Mouse (Mus musculus): ENCODE measurements around the gene Ppil1. TPM values are rescaled to one million over a fixed set of nuclear protein-coding genes. Genes with fewer than 3 reads are reported as not detected.
"Not testable (repeated sequence)": the region's sequence is repeated elsewhere in the genome, so short reads cannot be mapped to it uniquely, and the experiment has no call there.

Gene Ppil1
- total RNA-seq, 4 experiments from 2014 or later, result 16.1 to 18.5 (median 16.4) TPM

- DNase-seq (ENCODE audit: low spot score in 2 of 2), result no peak
Measured at GRCm38 (mm10) chr17:29251608-29252390, 12.2 kb downstream of the Ppil1 start.

- DNase-seq (ENCODE audit: low spot score in 2 of 2), result not testable (repeated sequence)
Measured at GRCm38 (mm10) chr17:29251006-29251405, 13.0 kb downstream of the Ppil1 start.

DNA sequence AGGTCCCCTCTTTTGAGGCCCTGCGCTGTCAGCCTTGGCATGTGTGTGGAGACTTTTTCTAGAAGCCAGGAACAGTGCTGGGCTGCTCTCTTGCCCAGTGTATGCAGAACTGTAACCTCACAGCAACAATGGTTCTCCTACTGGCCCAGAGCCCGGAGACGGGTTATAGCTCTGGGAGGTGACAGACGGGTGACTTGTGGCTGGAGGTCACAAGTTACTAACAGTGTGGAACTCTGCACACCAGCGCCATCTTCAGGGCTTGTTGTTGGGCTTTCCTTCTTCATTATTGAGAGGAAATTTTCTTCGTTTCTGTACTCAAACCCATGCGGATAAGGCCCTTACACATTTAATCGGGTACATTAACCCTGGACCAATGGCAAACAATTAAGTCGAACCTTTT is 14.5 kb downstream of the Ppil1 start:
- no peak for DNase-seq (ENCODE audit: low spot score in 2 of 2)

DNA sequence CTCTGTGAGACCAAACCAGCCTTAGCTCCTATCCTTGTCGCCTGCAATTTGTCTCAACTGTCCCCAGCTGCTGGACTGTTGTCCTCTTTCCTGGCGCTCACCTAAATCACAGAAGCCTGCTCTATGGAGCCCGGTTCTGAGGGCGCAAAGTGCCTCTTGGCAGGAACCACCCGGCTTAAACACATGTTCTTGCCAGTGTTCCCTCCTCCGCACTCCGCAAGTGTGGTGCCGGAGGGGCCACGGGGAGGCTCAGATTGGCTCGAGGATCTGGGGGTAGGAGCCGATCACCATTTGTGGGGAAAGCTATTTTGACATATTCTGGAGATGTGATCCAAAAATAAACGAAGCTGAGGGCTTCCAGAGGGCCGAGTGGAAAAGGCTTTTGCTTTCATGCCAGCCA is 16.1 kb downstream of the Ppil1 start:
- DNase-seq (ENCODE audit: low spot score in 2 of 2), result no peak

DNA sequence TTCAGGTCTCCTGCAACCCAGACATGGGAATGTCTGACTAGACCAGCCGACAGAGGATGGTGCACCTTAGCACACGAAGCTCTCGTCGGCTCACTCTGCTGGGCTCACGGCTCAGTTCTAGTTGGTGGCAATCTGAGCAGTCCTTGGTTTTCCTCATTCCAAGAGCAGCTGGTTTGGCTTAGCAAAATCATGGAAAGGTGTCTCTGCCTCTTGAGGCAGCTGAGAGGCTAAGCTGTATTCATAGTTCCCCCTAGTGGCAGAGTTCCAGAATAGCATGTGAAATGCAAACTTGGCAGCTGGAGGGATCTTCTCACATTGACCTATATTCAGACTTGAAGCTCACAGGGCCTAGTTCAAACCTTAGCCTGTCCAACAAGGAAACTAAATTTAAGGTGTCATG is 17.4 kb downstream of the Ppil1 start:
- DNase-seq (ENCODE audit: low spot score in 2 of 2), result peak in 1 of 2 experiments; percentile 35

DNA sequence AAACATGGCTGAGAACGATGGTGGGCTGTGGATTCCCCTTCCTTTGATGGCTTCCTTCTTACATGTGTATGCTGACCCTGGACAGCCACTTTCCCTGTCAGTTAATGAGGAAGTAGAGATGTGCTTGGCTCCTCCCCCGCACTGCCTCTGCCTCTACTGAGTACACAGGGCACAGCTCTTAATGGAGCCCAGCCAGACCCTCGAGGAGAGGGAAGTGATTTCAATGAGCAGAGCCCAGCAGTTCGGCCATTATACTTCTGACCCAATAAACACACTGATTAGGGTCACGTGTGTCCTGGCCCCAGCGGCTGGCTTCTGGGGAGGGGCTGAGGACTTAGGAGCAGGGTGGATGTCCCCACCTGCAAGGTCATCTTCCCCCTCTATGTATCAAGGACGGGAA is 18.3 kb downstream of the Ppil1 start:
- DNase-seq (ENCODE audit: low spot score in 2 of 2), result no peak

DNA sequence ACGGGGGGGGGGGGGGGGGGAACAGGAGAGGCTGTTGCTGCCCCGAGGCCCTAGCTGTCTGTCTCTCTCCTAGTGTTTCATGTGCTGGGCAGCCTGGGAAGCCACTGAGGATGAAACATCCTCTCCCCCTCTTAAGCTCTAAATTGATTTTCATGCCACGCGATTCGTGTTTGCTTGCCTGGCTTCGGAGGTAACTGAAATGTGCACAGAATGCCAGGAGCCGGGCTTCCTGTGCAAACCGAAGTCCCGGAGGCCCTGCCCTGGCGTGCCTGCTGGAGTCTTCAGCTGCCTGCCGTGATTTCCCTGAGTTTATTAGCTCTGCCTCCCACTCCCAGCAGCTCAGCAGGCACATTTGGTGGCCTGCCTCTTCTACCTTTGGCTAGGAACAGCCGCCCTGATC is 19.1 kb downstream of the Ppil1 start:
- DNase-seq (ENCODE audit: low spot score in 2 of 2), result no peak

DNA sequence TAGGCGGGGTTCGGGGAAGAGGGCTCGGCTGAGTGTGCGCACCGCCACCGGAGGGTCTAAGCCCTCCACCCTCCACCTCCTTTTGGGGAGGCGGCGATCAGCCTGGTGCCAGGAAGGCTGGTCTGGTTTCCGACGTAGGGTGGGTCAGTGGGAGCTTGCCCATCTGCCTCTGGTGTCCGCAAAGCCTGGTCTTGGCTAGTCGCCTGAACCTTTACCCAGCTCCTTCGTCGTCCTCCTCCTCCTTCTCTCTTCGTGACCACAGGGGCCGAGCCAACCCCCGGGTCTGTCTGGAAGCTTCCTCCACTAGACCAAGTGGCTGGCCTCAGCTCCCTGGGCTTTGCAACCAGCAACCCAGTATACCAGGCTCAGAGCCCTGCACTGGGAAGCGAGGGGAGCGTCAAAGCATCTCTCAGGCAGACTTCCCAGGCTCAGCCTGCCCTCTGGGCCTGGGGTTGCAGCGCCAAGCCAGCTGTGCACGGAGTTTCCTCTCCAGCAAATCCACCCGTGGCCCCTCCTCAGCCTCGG is 25.5 kb downstream of the Ppil1 start:
- no peak for DNase-seq (ENCODE audit: low spot score in 2 of 2)

DNA sequence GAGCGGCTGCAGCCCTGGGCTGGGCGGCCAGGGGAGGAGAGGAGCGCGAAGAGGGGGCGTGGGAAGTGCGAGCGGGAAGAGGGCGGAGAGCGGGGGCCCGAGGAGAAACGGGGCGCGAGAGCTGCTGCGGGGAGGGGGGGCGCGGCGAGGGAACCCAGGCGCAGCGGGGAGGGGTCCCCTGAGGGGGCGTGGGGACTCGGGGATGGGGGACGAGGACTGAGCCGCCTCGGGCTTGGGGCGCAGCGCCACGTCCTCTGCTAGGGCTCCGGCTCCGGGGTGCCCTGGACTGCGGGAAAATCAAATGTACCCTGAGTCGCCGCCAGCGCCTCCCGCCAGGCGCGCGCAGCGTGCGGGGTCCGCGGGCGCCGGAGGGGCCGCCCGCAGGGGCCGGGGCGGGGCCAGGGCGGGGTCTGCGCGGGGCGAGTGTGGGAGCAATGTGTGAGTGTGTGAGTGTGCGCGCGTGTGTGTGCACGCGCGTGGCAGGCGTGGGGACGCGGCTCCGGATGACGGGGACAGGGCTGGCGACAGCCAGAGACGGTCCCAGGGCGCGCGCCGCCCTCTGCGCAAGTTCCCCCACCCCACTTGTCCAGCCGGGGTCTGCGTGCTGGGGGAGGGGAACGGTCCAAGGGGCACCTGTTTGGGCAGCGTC is 26.1 kb downstream of the Ppil1 start, which contains the start of gene Cpne5:
Cpne5 (minus strand) TSS at position 396 of the 649 bp plus-strand sequence.
- no peak for DNase-seq (ENCODE audit: low spot score in 2 of 2)

DNA sequence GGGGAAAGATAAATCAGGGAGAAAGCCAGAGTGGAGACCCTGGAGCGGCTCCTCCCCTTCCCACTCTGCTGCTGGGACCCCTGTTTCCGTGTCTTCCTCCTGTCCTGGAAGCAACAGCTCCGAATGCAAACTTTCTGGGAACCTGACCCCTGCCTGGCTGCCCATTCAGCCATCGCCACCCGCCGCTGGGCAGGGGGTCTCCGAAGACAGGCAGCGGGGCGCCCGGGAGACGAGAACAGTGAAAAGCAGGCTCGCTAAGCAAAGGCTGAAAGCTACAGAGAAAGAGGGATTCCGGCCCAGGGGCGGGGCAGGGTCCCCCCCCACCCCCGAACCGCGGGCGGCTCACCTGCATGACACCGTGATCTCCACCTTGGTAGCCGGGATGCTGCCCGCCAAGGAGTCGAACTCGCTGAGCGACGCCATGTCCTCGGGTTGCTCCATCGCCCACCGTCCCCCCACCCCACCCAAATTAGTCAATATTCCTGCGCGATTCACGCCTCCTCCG is 26.7 kb downstream of the Ppil1 start:
- no peak for DNase-seq (ENCODE audit: low spot score in 2 of 2)

DNA sequence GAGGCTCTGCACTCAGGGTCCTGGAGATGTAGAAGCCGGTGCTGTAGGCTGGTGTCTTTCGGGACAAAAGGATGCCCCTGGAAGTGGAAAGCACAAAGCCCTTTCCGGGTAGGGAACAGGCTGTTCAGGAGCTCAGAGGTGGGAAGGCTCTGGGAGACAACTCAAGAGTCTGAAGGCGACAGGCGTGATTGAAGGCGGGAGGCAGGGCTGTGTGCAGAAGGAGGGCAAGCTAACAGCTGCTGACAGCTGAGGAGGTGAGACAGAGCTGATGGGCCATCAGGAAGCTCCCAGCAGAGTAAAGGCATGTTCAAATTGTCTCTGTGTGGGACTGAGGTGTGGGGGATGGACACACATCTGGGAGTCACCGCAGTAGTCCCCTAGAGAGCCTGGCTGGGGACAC is 27.9 kb downstream of the Ppil1 start:
- DNase-seq (ENCODE audit: low spot score in 2 of 2), result no peak

GRCm38 (mm10) chr17:29231109-29231508 is 32.9 kb downstream of the Ppil1 start:
- DNase-seq (ENCODE audit: low spot score in 2 of 2), result no peak

GRCm38 (mm10) chr17:29220631-29221030 is 43.4 kb downstream of the Ppil1 start:
- no peak for DNase-seq (ENCODE audit: low spot score in 2 of 2)

DNA sequence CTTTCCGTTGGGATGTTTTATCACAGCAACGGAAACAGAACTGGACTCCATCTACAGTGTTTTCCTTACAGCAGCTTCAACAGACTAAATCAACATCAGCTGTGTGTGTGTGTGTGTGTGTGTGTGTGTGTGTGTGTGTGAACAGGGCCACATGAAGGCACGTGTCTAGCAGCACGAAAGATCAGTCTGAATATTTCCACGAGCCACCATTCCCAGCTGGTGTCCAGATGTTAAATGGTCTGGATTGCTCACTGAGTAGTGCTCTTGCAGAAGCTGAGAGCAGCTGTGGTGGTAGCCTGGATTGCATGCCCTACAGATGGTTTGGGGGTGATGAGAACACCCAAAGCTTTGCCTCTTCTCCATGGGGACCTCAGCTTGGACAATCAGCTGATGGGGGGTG is 46.0 kb downstream of the Ppil1 start:
- no peak for DNase-seq (ENCODE audit: low spot score in 2 of 2)

DNA sequence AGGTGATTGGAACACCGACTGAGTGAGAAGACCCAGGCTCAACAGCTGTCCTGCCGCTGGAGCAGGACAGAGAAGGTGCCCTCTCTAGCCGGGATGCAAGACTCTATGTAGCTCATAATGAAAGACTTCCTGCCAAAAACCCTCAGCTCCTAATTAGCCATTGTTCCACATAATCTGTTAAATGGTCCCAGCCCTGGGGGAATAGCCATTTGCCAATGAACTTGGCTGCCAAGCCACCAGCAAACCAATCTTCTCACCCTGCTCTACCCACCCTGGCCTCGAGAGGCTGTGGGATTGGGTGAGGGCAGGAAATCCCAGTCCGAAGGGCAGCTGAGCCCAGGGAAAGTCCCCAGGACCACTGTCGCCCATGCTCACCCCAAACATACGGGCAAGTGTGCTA is 47.9 kb downstream of the Ppil1 start:
- no peak for DNase-seq (ENCODE audit: low spot score in 2 of 2)

DNA sequence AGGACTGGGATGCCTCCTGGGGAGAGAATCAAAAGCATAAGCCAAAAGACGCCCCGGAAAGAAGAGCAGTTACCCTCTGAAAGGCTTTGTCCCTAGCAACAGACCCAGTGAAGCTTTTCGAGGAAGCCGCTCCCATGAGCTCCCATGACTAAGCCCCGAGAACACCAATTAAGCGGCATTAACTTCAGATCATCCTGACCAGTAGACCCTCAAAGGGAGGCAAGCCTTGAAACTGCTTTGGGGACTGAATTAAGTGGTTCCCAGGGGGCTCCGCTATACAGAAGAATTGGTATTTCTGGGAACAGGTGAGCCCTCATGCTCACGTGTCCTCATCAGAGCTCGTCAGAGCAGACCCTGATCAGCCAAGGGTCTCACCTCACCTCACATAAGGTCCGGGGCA is 49.3 kb downstream of the Ppil1 start:
- no peak for DNase-seq (ENCODE audit: low spot score in 2 of 2)

DNA sequence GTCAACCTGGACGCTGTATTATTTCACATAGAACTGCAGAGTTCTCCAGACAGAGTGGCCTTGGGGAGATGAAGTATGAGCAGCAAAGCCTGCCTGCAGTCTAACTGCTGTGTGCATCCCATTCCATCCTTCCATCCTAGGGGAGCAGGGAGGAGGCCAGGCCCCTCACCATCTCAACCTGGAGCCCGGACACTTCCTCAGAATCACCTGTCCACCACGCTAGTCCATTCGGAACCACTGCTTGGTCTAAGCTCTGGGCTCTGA is 49.9 kb downstream of the Ppil1 start:
- no peak for DNase-seq (ENCODE audit: low spot score in 2 of 2)

- no peak for DNase-seq (ENCODE audit: low spot score in 2 of 2)
Measured at GRCm38 (mm10) chr17:29213381-29214192, 50.4 kb downstream of the Ppil1 start.

GRCm38 (mm10) chr17:29211836-29212235 is 52.1 kb downstream of the Ppil1 start:
- no peak for DNase-seq (ENCODE audit: low spot score in 2 of 2)

DNA sequence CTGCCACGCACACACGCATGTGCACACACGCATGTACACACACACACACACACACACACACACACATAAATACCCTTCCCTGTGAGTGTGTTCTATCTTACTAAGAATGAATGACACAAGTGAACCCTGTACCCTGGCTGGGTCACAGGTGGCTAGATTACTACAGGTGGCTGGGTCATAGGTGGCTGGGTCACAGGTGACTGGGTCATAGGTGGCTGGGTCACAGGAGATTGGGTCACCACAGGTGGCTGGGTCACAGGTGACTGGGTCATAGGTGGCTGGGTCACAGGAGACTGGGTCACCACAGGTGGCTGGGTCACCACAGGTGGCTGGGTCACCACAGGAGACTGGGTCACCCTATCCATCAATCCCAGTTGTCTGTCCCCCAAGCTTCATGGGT is 53.9 kb downstream of the Ppil1 start:
- DNase-seq (ENCODE audit: low spot score in 2 of 2), result no peak

GRCm38 (mm10) chr17:29206052-29206451 is 57.9 kb downstream of the Ppil1 start:
- DNase-seq (ENCODE audit: low spot score in 2 of 2), result no peak

DNA sequence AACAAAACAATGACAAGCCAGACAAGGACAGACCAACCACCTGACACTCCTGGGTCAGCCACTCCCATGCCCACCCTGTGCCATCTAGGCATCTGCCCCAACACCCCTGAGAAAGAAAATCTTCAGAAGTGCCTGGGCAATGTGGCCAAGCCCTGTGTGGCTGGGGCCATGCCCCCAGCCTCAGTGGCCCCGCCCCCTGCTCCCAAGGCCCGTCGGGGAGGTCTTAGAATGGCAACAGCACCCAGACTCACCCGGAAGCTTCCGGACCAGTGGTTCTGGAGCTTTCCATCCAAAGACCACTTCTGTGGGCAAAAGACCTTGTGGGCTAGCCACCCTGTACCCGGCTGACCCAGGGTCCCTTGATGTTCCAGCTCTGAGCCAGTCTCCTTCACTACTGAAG is 61.4 kb downstream of the Ppil1 start:
- no peak for DNase-seq (ENCODE audit: low spot score in 2 of 2)

Data from layer of hippocampus, adult 8-10 months (tissue).